Mouse (Mus musculus) liver, embryonic 11.5 days (tissue): ENCODE results near the gene Tcap. TPM values are rescaled to one million over a fixed set of nuclear protein-coding genes. Genes with fewer than 3 reads are reported as not detected.
A peak's percentile ranks its signal among the peaks of the same experiment; 100 is the strongest.

ENCODE experiments used
- ATAC-seq: fragments of 200-750 bp; cut with Nextera tagmentation; replicated peaks from 2 replicates; pipeline ENCODE4 v1.8.0; 2017; ENCODE audit warnings: moderate number of reproducible peaks, mild to moderate bottlenecking, moderate TSS enrichment, moderate library complexity; ENCODE audit not compliant: low FRiP score
- DNase-seq: peaks from one replicate; pipeline ENCODE4 v3.0.0-alpha.2; 2017; ENCODE audit warnings: low spot score
- H3K27ac ChIP-seq: fragments of 300-500 bp; sonication (generic); 2 replicates; pipeline ENCODE4 v1.5.1; 2014; ENCODE audit warnings: mild to moderate bottlenecking, low read depth, low read length, control low read depth
- H3K27me3 ChIP-seq: fragments of 300-500 bp; sonication (generic); replicated peaks from 2 replicates; pipeline ENCODE4 v1.6.1; 2014; ENCODE audit warnings: low read length, mixed read lengths; ENCODE audit not compliant: control insufficient read depth, insufficient read depth
- H3K36me3 ChIP-seq: fragments of 300-500 bp; sonication (generic); 2 replicates; pipeline ENCODE4 v1.6.1; 2014; ENCODE audit warnings: mild to moderate bottlenecking, low read length, moderate library complexity, mixed read lengths; ENCODE audit not compliant: control insufficient read depth, insufficient read depth
- H3K4me1 ChIP-seq: fragments of 300-500 bp; sonication (generic); replicated peaks from 2 replicates; pipeline ENCODE4 v1.6.1; 2014; ENCODE audit warnings: low read length, mixed read lengths; ENCODE audit not compliant: control insufficient read depth, insufficient read depth
- H3K4me2 ChIP-seq: fragments of 300-500 bp; sonication (generic); 2 replicates; pipeline ENCODE4 v1.6.1; 2014; ENCODE audit warnings: mild to moderate bottlenecking, control low read depth, moderate library complexity
- H3K4me3 ChIP-seq: fragments of 300-500 bp; sonication (generic); 2 replicates; pipeline ENCODE4 v1.5.1; 2014; ENCODE audit warnings: low read depth, low read length, control low read depth
- H3K9ac ChIP-seq: fragments of 300-500 bp; sonication (generic); 2 replicates; pipeline ENCODE4 v1.6.1; 2014; ENCODE audit warnings: low read depth, low read length, control low read depth
- H3K9me3 ChIP-seq: fragments of 300-500 bp; sonication (generic); 2 replicates; pipeline ENCODE4 v1.6.1; 2016; ENCODE audit warnings: low read length, inconsistent platforms, mixed read lengths; ENCODE audit not compliant: control insufficient read depth
- WGBS: fragments of 180-500 bp; shearing (Covaris S2); extraction: QIAGEN DNeasy Blood & Tissue Kit; methylation state at CpG from one replicate; pipeline ENCODE4 v1.1.7; 2014; 5-methylcytosine and 5-hydroxymethylcytosine counted together
- polyA plus RNA-seq: library from polyadenylated mRNA; unstranded; fragments of >200 nt; fragmentation: Nextera tagmentation; extraction: Ambion mirVana; gene quantifications from 2 replicates; pipeline ENCODE4 v1.2.1, GENCODE M21; 2014

Gene Tcap
- polyA plus RNA-seq, 1 experiment from 2014 or later = 0.89 TPM

GRCm38 (mm10) chr11:98352272-98352990 lies 31.2 kb upstream of the Tcap start:
- H3K36me3 ChIP-seq = no peaks in the 10 kb centered on the region
- H3K4me1 ChIP-seq = peaks cover 17% of the 10 kb centered on the region
- no peak overlapping the region for H3K9ac ChIP-seq
- no peak overlapping the region for H3K4me2 ChIP-seq
- 73% methylated on average over 18 of the region's 18 CpGs for WGBS
- H3K4me3 ChIP-seq = no peak overlapping the region
- no peaks in the 10 kb centered on the region for H3K9me3 ChIP-seq
- no peak for ATAC-seq
- DNase-seq = no peak
- no peak overlapping the region for H3K27ac ChIP-seq
- peaks cover 79% of the 10 kb centered on the region for H3K27me3 ChIP-seq

- Histone ChIP-seq H3K4me2 (no peak overlapping the region), H3K4me1 (peaks cover 15% of the 10 kb centered on the region), H3K4me3 (no peak overlapping the region), H3K36me3 (no peaks in the 10 kb centered on the region), H3K27ac (no peak overlapping the region), H3K27me3 (peaks cover 66% of the 10 kb centered on the region), H3K9me3 (no peaks in the 10 kb centered on the region), H3K9ac (no peak overlapping the region)
- DNase-seq (no peak), ATAC-seq (no peak)
- 36% methylated on average over 8 of the region's 8 CpGs for WGBS
Measured at GRCm38 (mm10) chr11:98353651-98354211, 29.9 kb upstream of the Tcap start.

DNA sequence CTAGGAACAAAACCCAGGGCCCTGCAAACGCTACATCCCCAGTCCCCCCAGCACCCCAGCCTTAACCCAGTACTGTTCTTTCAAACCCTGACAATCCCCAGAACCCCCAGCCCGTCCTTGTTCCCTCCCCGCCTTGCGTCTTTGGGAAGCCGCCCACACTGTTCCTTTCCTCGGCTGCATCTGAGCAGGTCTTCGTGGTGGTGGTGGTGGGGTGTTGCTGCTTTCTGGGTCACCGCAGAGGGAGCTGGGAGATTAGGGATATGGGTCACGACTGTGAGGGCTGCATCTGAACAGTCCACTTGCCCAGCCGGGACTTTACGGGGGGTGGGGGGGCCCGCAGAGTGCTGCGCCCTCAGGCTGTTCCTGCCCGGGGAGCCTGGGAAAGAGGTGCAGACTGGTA lies 29.2 kb upstream of the Tcap start:
- Histone ChIP-seq H3K4me2 (no peak overlapping the region), H3K27me3 (peaks cover 59% of the 10 kb centered on the region)
- WGBS = 61% methylated on average over 14 of the region's 14 CpGs

GRCm38 (mm10) chr11:98355732-98356299 lies 27.8 kb upstream of the Tcap start:
- ATAC-seq (peak; percentile 33; the same call in 1 of the 2 replicates), DNase-seq (peak; percentile 57)
- Histone ChIP-seq H3K4me3 (no peak overlapping the region), H3K4me1 (peaks cover 22% of the 10 kb centered on the region), H3K27ac (no peak overlapping the region), H3K4me2 (peak overlapping the region; percentile 4; the same call in 1 of the 2 replicates), H3K9me3 (no peaks in the 10 kb centered on the region), H3K27me3 (peaks cover 45% of the 10 kb centered on the region), H3K9ac (no peak overlapping the region), H3K36me3 (no peaks in the 10 kb centered on the region)
- 8% methylated on average over 6 of the region's 6 CpGs for WGBS

More for the DNA sequence above, 29.2 kb upstream of the Tcap start:
- DNase-seq (no peak), ATAC-seq (no peak)
- H3K4me1 ChIP-seq = peaks cover 17% of the 10 kb centered on the region
- no peak overlapping the region for H3K9ac ChIP-seq
- no peak overlapping the region for H3K27ac ChIP-seq
- no peak overlapping the region for H3K4me3 ChIP-seq
- no peaks in the 10 kb centered on the region for H3K36me3 ChIP-seq
- H3K9me3 ChIP-seq = no peaks in the 10 kb centered on the region

DNA sequence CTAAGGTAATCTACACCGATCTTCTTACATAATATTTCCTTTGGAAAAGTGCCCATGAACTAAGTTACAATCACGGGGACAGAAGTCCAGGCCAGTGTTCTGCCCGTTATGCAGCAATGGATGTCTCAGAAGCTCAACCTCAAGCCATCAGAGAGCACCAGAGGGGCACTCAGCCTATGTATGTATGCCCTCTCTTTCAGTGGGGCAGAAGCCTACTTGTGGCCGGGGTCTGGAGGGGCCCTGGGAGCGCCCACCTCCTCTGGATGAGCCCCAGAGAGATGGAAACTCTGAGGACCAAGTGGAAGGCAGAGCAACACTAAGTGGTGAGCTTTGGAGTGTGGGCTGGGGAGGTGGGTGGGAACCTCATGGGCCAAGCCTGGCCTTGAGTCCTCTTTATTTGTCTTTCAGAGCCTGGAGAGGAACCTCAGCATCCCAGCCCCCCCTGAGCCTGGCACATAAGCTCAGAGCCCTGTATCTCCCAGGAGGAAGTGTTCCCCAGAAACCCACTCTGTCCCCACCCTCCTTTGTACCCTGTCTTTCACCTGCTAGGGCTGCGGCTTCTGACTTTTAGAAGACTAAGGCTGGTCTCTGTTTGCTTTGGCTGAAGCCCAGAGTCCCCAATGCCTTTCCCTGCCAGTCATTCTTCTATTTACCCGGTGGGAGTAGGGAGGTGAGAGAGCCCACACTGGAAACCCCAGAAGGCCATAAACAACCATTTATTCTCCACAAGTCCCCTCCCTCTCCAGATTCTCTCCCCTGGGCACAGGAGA lies 26.8 kb upstream of the Tcap start:
- Histone ChIP-seq H3K4me3 (no peak overlapping the region), H3K4me1 (peaks cover 22% of the 10 kb centered on the region), H3K9me3 (no peaks in the 10 kb centered on the region), H3K4me2 (peak overlapping the region; percentile 73; the same call in 1 of the 2 replicates), H3K27me3 (peaks cover 35% of the 10 kb centered on the region), H3K36me3 (no peaks in the 10 kb centered on the region), H3K27ac (no peak overlapping the region), H3K9ac (peak overlapping the region; percentile 84; the same call in 1 of the 2 replicates)
- 71% methylated on average over 7 of the region's 7 CpGs for WGBS
- ATAC-seq (no peak), DNase-seq (no peak)

DNA sequence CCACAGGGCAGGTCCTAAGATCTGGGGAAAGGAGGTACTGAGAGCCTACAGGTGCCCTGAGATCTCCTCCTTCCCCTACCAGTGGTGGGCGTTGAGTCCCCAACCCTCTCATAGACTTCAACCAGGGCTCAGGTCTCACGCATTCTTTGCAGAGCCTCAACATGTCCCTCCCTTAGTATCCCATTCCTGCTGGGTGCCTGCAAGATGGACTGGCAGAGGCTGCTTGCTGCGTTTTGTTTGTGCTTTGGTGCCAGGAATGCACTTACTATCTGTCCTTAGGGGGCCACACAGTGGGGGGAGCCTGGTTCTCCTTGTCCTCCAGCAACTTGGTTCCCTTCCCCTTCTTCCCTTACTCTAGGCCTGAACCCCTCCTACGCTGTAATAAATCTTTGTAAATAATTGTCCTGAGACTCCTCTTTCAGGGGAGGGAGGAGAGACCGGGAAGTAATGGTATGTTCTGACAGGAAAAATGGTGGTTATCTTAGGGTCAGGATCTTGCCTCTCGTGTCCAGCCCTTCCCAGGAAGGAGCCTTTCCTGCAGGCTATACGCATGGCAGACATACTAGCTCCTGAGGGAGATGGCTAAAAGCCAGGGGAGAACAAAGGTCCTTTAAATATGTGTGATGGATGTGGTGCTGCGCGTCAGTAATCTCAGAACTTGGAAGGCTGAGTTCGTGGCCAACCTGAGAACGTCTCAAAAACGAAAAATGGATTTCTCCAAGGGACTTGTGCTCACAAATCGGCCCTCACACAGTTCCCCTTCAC lies 26.0 kb upstream of the Tcap start:
- 12% methylated on average over 13 of the region's 13 CpGs for WGBS
- H3K4me2 ChIP-seq = peak overlapping the region; percentile 73
- no peaks in the 10 kb centered on the region for H3K9me3 ChIP-seq
- DNase-seq (no peak), ATAC-seq (no peak)
- peak overlapping the region; percentile 84 for H3K9ac ChIP-seq
- H3K4me1 ChIP-seq = peaks cover 22% of the 10 kb centered on the region
- H3K36me3 ChIP-seq = no peaks in the 10 kb centered on the region
- peak overlapping the region; percentile 80 for H3K27ac ChIP-seq
- H3K4me3 ChIP-seq = peak overlapping the region; percentile 74
- peaks cover 28% of the 10 kb centered on the region for H3K27me3 ChIP-seq

DNA sequence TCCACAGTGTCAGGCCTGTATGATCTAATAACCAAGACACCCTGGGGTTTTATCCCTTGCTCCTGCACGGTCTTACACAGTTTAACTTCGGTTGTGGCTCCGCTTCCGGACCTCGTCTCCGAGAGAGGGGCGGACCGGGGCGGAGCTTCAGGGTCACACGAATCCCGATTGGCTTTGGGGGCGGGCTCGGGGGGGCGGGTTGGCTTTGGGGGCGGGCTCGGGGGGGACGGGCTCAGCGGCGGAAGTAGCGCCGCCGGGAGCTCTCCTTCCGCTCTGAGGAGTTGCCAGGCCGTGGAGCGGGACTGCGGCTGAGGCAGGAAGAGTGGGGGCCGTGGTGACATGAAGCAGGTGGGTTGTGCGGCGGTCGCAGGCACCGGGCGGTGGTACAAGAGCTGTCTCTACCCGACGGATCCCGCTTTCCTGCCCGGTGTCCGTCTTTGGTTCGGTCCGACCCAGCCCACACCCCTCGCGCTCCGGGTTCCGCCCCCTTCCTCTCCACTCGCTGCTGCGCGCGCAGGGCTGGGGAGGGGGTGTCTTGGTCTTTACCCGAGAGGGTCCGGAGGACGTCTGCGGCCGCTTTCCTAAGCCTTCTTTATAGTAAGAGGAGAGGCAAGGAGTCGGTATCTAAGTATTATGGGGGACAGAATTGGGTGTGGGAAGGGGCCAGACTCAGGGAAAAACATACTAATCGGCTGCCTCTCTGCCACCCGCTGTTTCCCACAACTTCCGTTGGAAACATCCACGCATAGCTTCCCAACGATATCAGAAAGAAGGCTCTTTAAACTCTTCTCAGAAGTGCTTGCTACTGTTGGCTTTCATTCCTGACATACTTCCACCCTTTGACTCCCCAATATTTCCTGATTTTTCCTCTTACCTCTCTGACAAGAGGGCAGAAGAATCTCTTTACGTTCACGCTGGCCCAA lies 25.2 kb upstream of the Tcap start, which contains the start of gene Stard3:
Gene Stard3 (plus strand): TSS at position 208 of the 923 bp plus-strand sequence.
- peak within 1 kb of the TSS; percentile 84 for H3K9ac ChIP-seq
- H3K27ac ChIP-seq = peak within 1 kb of the TSS; percentile 80
- peaks cover 22% of the 10 kb centered on the region for H3K4me1 ChIP-seq
- H3K27me3 ChIP-seq = peaks cover 19% of the 10 kb centered on the region
- peak within 1 kb of the TSS; percentile 74 for H3K4me3 ChIP-seq
- peak; percentile 85 for ATAC-seq
- under 1% methylated on average over 59 of the region's 60 CpGs for WGBS
- H3K36me3 ChIP-seq = no peaks in the 10 kb centered on the region
- peak within 1 kb of the TSS; percentile 73 for H3K4me2 ChIP-seq
- no peaks in the 10 kb centered on the region for H3K9me3 ChIP-seq
- DNase-seq = peak; percentile 90
